Mouse (Mus musculus) ovary, postnatal 10 days (tissue): ENCODE results near the gene Nat9.

Experiments used
- DNase-seq: peaks from one replicate; pipeline ENCODE4 v3.0.0; 2022; ENCODE audit warnings: low spot score

The Nat9 gene

DNA sequence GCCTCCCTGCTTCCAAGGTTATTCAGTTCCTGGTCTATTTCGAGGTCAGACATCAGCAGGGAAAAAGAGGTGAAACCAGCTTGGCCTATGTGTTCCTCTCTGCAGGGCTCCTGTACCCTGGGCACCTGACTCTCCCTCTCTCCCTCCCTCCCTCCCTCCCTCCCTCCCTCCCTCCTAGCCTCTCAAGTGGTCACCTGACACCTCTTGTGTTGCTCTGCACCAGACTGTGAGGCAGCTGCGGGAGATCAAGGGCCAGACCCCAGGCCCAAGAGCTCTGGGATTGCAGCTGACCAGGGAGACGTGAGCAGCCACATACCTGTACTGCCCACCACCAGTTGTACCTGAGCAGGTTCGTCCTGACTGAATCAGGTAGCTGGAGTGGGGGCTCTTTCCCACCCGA is 27.5 kb upstream of the Nat9 start:
- DNase-seq = no peak

DNA sequence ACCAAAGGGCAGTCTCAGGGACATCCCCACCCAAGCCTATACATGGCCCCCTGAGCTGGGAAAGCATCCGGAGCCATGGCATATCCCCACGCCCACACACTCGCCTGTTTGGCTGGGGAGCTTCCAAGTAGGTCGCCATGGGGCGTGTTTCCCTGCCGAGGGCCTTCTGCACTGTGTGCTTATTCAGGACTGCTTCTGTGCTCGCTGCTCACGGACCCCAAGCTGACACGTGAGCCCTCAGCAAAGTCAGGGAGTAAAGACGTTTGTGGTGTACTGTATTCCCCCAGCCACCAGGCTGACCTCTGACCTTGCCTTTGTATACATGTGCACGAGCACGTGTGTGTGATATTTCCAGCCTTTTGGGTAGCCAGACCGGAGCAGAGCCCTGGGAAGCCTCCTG is 24.5 kb upstream of the Nat9 start:
- DNase-seq = no peak

- no peak for DNase-seq
Observed at GRCm38 (mm10) chr11:115209958-115210357, 22.3 kb upstream of the Nat9 start.

DNA sequence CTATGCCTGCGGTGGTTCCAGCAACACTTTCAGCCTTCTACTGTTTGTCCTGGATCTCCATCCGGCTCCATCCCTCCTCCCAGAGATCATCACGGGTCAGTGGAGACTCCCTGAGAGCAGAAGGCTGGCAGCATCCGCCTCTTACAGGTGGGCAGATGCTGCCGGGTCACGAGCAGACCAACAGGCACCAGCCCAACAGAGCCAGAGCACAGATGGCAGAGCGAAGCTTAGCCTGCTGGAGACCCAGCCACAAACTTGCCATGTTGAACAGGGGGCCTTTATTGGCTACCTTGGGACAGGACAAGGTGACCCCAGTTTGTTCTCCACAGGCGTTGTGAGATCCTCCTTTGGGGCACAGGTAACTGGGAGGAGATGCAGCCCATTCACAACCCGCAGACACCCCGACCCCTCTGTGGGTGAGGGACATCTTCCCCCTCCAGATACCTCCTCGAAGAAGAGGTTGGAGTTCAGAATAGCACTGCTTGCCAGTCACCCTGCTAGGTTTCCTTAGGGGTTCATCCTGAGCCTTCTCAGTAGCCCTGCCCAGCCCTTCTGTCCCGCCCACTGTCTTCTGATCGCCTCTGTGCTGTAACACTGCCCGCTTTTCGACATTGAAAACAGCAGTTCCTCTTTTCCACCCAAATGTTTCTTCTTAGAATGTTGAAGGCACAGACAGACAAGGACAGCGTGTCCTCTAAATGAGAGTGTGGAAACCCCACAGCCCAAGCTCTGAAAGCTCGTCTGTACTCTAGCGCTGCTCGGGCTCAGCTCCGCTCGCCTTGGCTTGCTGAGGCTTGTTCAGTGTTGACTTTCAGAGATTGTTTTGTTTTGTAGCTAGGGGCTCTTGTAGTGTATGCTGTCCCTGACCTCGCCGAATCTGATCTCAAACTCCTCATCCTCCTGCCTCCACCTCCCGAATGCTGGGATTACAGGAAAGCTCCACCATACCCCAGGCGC is 21.4 kb upstream of the Nat9 start:
- DNase-seq = no peak

- no peak for DNase-seq
Observed at GRCm38 (mm10) chr11:115208126-115208525, 20.5 kb upstream of the Nat9 start.

DNA sequence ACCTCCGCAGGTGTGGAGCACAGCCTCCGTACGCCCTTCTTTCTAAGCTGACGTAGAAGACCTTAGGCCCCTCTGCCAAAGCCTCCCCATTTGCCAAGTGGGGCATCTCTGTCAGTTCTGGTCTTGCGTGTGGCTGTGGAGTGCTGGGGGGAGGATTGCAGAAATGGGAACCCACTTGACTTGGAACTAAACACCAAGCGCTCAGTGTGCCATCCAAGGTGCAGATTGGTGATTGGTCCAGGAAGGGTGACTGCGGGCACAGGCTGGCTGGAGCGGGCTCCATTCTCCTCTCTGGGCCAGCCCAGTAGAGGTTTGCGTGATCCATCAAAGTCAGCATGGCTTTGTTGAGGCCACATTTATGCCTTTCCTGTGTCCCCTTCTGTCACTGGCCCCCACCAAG is 15.1 kb upstream of the Nat9 start:
- no peak for DNase-seq

DNA sequence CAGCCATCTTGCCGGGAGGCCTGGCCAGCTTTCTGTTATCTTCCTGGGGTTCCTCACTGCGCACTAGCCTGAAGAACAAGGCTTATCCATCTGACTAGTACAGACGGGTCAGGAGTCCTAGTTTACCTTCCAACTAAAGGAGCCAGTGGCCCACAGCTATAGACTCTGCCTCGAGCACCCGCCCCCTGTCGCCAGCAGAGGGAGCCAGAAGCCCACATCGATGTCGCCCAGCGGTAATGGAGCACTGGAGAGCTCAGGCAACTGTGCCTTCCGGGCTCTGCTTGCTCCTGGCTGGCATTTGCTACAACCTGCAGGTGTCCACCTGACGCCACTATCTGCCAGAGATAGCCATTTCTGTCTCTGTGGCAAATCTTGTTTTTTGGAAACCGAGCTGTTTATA is 14.7 kb upstream of the Nat9 start:
- DNase-seq = peak; percentile 62

- DNase-seq = no peak
Observed at GRCm38 (mm10) chr11:115200520-115200919, 12.9 kb upstream of the Nat9 start.

- DNase-seq = no peak
Observed at GRCm38 (mm10) chr11:115198932-115199384, 11.3 kb upstream of the Nat9 start.

GRCm38 (mm10) chr11:115197558-115197957 is 9.9 kb upstream of the Nat9 start:
- DNase-seq = no peak

DNA sequence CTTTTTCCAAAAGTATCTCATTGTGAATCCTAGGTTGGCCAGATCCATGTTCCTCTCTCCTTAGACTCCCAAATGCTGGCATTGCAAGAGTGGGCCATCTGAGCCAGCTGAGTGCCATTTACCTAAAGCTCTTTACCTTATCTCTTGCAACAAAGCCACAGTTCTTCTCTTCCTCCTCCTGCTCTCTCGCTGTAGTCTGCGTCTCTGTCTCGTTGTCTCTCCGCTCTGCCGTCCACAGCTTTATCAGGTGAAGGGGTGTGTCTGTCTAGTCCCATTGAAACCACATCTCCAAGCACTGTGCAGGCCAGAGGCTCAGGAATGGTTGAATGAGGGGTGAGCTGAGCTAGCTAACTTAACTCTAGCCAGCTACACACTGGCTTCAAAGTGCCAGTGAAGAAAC is 8.3 kb upstream of the Nat9 start:
- DNase-seq = no peak

GRCm38 (mm10) chr11:115194693-115195092 is 7.0 kb upstream of the Nat9 start:
- no peak for DNase-seq

- no peak for DNase-seq
Observed at GRCm38 (mm10) chr11:115192180-115192579, 4.5 kb upstream of the Nat9 start.

- no peak for DNase-seq
Observed at GRCm38 (mm10) chr11:115189304-115189703, 1.6 kb upstream of the Nat9 start.

DNA sequence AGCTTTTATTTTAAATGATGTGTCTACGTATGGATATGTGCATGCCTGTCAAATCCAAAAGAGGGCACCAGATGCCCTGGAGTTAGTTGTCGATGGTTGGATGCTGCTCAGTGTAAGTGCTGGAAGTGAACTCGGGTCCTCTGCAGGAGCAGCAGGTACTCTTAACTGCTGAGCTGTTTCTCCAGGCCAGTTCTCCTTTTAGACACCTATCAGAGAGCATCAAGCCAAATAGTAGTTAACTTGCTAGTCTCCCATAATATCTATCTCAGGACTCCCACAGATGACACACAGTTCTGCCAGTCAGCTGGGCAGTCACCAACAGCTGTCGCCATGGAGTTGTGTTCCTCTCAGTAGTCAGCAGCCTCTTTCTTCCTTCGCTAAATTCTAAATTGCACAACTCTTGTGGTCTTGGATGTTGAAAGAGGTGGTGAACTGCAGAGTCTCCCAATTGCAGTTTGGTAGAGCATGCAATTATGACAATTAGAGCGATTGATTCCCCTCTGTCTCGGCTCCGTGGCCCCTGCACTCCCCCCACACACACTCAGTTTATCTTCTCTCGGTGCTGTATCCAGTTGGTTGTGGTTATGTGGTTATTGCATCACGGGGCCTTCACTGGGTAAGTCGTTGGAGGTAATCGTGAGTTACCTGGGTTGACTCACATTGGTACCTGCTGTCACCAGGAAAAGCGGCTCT is 1.0 kb upstream of the Nat9 start:
- no peak for DNase-seq

DNA sequence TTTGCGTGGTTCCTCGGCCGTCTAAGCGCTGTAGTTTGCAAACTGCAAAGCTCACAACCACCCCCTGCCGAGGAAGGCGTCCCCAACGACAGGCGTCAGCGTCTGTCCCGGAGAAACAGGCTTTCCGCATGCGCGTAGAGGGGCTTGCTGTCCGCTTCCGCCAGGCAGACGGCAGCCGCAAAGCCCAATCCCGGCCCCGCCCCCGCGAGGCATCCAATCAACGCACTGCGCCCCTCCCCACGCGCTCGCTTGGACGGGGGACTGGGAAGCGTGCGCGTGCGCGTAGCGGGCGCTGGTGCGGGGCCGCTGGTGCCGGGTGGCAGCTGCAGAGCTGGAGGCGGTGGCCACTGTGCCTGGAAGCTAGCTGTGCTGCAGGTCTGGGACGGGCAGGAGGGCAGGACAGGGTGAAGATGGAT is 427 bp downstream of the Nat9 start, which contains the start of gene Tmem104:
Gene Tmem104, plus strand, starts transcription at position 264 of the 416 bp plus-strand sequence.
- DNase-seq = peak; percentile 98

DNA sequence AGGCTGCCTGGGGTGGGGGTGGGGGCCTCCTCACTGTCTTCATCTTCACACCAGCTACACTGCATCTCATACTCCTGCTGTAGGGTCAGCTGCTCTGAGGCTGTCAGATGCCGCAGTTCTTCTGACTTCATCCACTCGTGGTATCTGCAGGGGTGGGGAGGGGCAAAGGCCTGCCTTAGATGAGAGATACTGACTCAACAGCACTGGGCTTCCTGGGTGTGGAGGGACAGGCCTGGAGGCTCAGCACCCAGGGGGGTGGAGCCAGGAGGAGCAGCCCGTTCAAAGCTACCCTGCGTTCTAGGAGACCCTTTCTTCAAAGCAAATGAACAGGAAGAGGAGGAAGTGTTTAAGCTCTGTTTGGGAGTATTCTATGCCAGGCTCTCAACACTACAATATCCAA is 2.7 kb downstream of the Nat9 start:
- DNase-seq = no peak

DNA sequence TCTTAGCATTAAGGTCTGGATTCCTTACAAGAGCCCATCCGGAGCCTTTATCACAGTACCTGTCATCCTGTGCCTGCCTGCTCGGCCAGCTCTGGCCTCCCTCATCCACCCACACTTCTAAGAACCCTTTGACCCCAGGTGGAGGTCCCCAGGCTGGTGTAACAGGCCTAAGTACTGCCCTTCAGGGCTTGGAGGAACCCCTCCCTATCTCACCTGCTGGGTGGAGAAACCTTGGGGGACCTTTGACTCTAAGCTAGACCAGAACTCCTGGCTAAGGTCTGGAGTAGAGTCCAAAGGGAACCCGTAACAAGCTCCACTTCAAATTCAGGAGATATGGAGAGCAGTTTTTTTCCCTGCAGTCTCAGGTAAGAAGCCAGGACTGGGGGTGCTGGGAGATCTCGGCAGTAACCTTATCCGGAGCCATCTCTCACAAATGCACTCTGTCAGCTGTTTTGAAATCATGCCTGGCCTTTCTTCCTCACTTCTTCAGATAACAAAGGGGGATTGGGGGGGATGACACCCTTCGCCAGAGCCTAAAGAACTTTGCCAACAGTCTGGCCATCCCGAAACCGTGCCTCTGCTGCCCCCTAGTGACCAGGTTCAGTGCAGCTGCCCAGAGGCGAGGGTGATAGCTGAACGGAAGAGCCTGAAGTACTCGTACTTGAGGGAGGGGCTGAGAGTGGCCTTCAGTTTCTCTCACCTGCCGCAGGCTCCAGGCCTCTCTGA is 5.6 kb downstream of the Nat9 start:
- peak; percentile 74 for DNase-seq

DNA sequence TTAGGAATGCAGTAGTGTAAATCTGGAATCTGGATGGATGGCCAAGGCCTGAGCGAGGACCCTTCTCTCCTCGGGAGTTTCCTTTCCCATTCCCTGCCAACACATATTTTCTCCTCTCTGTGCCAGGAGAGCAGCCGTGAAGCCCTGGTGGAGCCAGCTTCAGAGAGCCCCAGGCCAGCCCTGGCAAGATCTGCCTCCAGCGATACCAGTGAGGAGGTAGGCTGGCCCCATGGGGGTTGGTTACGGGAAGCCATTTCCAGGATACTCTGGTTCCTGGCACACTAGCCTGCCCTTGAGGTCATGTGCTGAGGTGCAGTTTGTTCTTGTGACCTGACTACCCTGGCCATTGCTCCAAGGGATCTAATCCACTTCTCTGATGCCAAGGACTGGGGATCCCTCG is 7.8 kb downstream of the Nat9 start:
- DNase-seq = no peak

GRCm38 (mm10) chr11:115179191-115179590 is 8.5 kb downstream of the Nat9 start:
- DNase-seq = no peak

DNA sequence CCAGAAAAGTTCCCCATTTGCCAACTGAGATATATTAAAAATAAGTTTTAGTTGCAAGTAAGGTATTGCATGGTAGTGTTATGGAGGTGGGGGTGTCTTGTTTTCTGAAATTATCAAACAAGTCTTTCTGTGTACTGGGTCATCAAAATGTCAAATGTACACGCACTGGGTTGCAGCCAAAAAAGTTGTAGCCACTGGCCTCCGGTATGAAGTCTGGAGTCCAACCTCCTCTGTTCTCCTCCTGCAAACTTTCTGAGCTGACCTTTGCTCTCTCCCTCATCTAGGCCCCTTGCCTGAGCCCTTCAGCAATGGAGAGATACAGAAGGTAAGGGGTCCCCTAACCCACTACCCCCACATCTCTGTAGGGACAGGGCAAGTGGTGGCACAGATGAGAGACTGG is 8.9 kb downstream of the Nat9 start:
- no peak for DNase-seq

DNA sequence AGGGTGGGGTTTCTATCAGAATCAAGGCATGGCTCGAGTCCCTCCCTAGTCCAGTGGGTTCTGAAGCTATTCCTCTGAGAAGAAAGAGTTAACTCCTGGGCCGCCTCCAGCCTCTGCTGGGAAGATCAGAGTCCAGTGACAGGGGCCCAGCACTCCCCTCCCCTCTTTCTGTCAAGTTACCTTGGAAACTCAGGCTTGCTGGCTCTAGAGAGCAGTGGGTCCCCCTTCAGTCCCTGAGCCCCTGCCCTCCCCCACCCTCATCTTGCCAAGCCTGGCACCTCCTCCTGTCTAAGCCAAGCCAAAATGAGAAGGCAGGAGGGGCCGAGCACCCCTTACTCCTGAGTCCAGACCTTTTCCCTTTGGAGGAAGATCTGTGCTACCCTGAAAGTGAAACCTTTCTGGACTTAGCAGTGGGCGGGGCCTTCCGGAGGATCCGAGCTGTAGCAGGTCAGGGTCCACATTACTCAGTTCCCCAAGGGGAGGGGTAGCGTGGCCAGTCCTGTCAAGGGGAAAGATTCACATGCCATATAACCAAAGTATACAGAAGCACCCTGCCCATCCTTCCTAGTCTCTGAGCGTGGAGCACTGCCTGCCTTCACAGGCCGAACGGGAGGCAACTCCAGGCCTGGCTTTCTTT is 10.0 kb downstream of the Nat9 start:
- no peak for DNase-seq
